Mouse (Mus musculus) telencephalon, adult 2 months (tissue): ENCODE results near the gene Idh3b.

ENCODE experiments used
- DNase-seq: peaks from one replicate; pipeline ENCODE4 v3.0.0-alpha.2; 2011; ENCODE audit warnings: low read depth, low spot score

The Idh3b gene

GRCm38 (mm10) chr2:130283854-130284654 is at the start of gene Idh3b:
Idh3b (minus strand) TSS chr2:130284547.
- DNase-seq: peak; percentile 81

- DNase-seq: no peak
Observed at GRCm38 (mm10) chr2:130329502-130329901, 45.2 kb upstream of the Idh3b start.

DNA sequence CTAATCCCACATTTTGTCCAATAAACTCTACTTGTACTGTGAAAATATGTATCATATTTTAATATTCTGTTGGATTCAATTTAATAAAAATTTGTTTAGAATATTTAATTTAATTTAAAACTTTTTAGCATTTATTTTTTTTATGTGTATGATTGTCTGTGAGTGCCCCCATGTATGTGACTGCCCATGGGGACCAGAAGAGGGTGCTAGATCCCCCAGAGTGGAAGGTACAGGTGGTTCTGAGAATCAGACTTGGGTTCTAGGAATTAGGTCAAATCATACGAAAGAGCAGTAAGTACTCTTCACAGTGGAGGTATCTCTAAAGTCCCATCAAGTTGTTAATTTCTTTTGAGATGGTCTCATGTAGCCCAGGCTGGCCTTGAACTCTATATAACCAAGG is 42.7 kb upstream of the Idh3b start:
- no peak for DNase-seq

DNA sequence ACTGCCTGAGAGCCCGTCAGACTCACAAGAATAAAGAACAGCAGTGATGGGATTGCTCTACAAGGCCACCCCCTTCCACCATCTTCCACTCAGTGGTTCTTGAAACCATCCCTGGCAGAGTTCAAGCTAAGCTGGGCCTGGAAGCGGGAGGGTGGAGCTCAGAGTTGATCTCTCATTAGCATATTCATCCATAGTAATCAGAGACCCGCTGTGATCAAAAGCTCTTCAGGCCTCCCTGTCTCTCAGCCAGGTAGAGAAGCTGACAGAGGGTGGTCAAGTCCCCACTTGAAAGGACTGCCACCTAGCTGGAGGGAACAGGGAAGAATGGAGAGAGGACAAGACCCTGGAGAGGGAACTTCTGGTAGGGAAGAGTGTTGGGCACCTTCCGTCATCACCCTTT is 18.7 kb upstream of the Idh3b start:
- DNase-seq: no peak

GRCm38 (mm10) chr2:130297580-130297979 is 13.2 kb upstream of the Idh3b start:
- DNase-seq: no peak

GRCm38 (mm10) chr2:130296134-130296745 is 11.9 kb upstream of the Idh3b start:
- DNase-seq: no peak

DNA sequence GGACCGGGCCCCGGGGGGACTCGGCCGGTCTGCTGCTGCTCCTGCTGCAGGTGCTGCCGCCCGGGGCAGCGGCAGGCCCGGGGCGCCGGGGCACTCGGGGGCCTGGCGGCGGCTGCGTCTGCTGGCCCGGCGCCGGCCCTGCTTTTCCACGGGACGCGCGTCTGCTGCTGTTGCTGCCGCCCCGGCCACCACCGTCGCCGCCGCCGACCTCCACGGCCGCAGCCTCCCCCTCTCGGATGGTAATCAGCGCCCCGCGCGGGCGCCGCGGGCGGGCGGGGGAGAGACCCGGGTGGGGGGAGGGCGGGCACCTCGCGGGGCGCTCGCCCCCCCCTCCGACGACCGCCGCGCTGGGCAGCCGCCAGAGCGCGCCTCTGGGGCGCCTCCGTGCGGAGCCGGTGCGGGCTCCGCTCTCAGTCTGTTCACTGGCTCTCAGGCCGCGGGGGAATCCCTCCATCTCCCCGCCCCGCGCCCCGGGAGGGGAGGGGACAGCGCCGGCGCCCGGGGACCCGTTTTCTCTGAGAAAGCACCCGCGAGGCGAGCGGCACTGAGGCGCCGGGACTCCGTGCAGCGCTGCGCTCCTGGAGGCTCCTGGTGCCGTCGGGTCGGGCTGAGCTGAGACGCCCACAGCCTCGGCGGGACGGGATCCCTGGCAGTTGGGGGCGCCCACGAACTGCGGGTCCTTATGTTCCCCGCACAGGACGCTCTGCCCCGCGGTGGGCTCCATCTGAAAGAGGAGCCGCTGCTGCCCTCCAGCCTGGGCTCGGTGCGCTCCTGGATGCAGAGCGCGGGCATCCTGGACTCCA is 11.2 kb upstream of the Idh3b start:
- DNase-seq: no peak

GRCm38 (mm10) chr2:130294936-130295277 is 10.6 kb upstream of the Idh3b start, which contains the start of gene Ebf4:
Ebf4 (plus strand) TSS chr2:130295169.
- no peak for DNase-seq

DNA sequence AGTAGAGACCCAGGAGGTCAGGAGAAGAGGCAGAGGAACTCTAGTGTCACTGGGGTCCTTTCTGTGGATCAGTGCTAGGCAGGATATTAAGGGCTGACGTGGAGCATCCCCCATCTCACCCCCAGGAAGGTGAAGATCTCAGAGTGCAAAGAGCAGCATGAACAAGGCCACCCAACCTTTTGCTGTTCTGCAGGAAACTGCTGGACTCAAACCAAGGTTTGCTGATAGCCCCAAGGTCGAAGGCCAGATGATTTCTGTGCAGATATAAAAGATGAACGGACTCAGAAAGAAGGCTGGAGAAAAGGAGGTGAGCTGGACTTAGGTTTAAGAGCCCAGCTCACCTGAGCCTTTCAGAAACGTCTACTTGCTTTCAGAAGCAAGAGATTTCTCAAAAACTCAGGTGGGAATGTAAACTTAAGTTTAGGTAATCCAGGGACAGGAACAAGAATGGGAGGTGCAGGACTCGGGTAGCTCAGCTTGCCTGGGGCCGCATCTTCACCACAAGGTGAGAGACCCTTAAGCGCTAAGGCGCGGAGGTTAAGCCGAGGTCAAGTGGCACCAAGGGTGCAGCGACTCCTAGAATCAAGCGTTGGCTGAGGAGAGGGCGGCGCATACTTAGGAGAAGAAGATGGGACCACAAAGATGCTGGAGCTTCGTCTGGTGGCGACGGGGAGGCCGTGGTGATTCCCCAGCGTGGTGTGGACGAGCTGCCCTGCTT is 10.0 kb upstream of the Idh3b start:
- no peak for DNase-seq

GRCm38 (mm10) chr2:130293486-130293885 is 9.1 kb upstream of the Idh3b start:
- DNase-seq: no peak

GRCm38 (mm10) chr2:130293009-130293408 is 8.7 kb upstream of the Idh3b start:
- DNase-seq: no peak

DNA sequence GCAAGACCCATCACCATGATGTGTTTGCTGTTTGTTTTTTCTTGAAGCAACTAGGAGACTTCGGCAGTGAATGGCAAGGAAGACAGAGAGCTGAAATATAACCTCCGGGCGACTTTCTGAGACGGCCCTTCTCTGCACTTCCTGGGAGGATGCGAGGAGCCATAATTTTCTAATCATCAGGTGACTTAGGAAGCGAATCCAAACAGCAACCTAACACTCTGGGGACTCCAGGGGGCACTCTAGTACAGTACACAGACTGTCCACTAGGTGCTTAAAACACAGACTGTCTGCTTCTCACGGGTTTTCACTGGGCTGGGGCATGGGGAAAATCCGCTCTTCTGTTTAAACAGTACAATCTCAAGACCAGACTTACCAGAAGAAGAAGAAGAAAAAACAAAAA is 7.1 kb upstream of the Idh3b start:
- DNase-seq: peak; percentile 81

GRCm38 (mm10) chr2:130289086-130289485 is 4.7 kb upstream of the Idh3b start:
- DNase-seq: no peak

DNA sequence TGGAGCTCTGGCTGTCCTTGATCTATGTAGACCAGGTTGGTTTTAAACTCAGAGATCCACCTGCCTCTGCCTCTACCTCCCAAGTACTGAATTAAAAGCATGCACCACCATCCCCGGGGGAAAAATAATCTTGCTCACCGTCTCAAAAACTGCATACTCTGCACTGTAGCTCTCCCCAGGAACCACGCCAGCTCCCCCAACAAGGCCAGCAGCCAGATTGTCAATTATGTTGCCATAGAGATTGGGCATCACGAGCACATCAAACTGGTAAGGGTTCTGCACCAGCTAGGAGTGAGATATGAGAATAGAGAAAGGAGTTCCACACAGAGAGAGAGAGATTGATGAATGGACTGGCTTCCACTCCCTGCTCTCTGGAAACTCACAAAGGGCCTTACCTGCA is 3.5 kb downstream of the Idh3b start:
- no peak for DNase-seq

DNA sequence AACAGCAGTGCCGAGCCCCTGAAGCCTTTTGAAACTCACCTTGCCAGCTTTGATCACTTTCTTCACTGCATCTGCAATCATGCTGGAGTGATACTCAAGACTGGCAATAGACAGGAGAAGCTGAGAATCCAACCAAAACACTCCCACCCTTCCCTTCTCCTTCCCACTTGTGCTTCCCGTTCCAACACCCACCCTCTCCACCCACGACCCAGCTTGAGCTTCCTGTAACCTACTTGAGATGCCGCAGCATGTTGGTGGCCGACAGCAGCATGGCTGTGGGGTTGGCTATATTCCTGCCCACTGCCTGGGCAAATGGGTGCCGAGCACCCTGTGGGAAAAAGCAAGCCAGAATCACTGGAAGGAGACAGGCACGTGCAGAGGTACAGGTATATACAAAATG is 4.1 kb downstream of the Idh3b start:
- no peak for DNase-seq

GRCm38 (mm10) chr2:130279600-130280091 is 4.7 kb downstream of the Idh3b start:
- DNase-seq: no peak

GRCm38 (mm10) chr2:130275649-130276048 is 8.7 kb downstream of the Idh3b start:
- no peak for DNase-seq

- no peak for DNase-seq
Observed at GRCm38 (mm10) chr2:130274862-130275261, 9.5 kb downstream of the Idh3b start.

DNA sequence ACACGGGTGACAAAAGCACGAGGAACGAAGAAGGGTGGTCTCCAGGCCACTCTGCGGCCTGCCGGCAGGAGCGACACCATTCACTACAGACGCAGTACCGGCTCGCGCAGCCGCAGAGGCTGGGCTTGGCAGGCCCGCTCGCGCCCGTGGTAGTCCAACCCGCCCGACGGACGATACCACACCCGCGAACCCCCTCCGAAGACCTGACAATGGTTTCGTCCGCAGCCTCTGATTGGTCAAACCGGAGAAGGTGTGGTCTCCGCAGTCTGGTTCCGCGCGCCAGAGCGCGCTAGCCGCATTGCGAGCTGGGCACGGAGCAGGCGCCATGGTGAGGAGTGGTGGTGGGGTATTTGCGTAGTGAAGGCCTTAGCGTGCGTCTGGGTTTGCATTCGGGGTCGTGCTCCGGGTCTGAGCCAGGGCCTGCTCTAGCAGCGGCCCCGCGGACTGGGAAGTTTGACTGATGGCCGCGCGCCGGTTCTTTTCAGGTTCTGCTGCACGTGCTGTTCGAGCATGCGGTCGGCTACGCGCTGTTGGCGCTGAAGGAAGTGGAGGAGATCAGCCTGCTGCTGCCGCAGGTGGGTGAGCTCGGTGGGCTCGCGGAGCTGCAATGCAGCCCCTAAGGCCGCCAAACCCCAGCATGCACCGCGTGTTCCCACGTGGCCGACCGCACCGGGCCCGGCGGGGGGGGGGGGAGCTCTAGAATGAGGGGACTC is 10.0 kb downstream of the Idh3b start, which contains the start of gene Nop56:
Nop56 (plus strand) TSS at position 282 of the 713 bp plus-strand sequence.
- peak; percentile 98 for DNase-seq

DNA sequence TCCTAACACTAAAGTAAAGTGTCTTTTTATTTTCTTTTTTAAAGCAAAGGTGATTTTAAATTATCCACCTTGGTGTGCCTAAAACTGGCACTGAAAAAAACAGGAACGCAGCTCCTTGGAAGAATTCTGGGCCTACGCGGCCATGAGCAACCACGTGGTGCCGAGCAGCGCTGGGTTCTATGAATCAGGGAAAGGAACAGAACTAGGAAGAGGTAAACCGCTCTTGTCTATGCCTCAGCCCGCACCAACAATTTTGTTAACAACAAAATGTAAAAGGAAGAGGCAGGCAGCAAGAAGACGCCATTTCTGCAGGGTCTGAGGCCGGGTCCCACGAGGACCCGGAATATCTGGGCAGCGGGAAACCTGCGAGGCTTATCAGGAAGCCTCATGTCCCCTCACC is 10.6 kb downstream of the Idh3b start:
- DNase-seq: no peak

DNA sequence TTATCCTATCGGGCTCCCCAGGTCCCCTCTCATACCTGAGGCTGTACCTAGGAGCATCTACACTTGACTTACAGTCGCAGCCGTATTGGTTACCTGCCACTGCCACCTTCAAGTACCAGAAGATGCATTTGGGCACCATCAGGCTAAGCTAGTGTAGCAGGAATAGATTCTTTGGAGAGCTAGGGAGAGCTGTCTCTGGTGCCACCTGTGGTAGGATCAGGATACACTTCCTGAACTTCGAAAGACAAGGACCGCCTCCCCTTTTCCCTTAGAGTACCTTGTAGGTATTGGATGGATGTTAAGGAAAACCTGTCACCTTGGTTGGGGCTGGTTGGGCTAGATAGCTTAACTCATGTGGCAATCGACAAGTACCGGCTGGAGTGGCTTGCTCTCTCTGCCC is 16.3 kb downstream of the Idh3b start:
- no peak for DNase-seq
